Mouse (Mus musculus): Measurements from ENCODE around the gene Mgam. TPM values are rescaled to one million over a fixed set of nuclear protein-coding genes. Genes with fewer than 3 reads are reported as not detected.
"Not testable (repeated sequence)": the region's sequence is repeated elsewhere in the genome, so short reads cannot be mapped to it uniquely, and the experiment has no call there.

Mgam gene
- 3.6 and 3.8 TPM in 2 replicates for polyA plus RNA-seq (2015; fragmentation: Nextera tagmentation; extraction: Ambion mirVana)

- H3K36me3 ChIP-seq (ENCODE audit: control insufficient read depth, insufficient read depth), result no peaks in the 10 kb centered on the region
- no peaks in the 10 kb centered on the region for H3K4me1 ChIP-seq (ENCODE audit: control insufficient read depth, low read depth, low read length)
- H3K27ac ChIP-seq (ENCODE audit: low read length), result no peak within 1 kb of the TSS
- no peaks in the 10 kb centered on the region for H3K9me3 ChIP-seq (replicated peaks; ENCODE audit: control insufficient read depth, low read length)
- H3K4me3 ChIP-seq (ENCODE audit: low read depth, low read length), result no peak within 1 kb of the TSS
- H3K27me3 ChIP-seq (ENCODE audit: control insufficient read depth, insufficient read depth, low read depth, low read length), result no peaks in the 10 kb centered on the region
- no peak within 1 kb of the TSS for H3K4me2 ChIP-seq (ENCODE audit: low read depth, low read length)
- WGBS (ENCODE audit: insufficient replicate concordance), result 54% methylated on average over 8 of the region's 8 CpGs
- H3K9ac ChIP-seq (ENCODE audit: low read depth, low read length), result no peak within 1 kb of the TSS
- ATAC-seq (ENCODE audit: low read depth), result no peak
Observed at GRCm38 (mm10) chr6:40628406-40629000, at the start of gene Mgam. TSS of gene Mgam (plus strand) at chr6:40628831.

DNA sequence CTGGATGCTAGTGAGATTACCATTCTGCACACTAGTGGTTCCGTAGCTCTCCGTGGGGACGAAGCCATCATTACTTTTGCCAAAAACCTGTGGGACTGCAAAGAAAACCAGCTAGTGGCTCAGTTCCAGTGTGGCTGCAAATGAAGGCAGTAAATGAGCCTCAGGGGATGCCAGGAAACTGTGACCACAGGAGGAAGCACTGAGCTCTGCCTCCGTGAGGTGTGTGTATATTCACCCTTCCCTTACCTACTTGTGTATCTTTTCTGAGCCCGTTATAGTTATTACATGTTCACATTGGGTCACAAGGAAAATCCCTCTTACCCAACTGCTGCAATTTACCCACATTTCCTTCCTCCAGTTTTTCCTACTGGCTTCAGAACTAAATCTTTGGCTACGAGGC, 44.3 kb upstream of the Mgam start:
- Histone ChIP-seq H3K9ac (ENCODE audit: low read depth, low read length) (no peak overlapping the region), H3K36me3 (ENCODE audit: control insufficient read depth, insufficient read depth) (no peaks in the 10 kb centered on the region), H3K27ac (ENCODE audit: low read length) (no peak overlapping the region), H3K9me3 (replicated peaks; ENCODE audit: control insufficient read depth, low read length) (no peaks in the 10 kb centered on the region), H3K4me2 (ENCODE audit: low read depth, low read length) (0 out of 2 replicates have a peak overlapping the region, but pooled peaks have one; percentile 9), H3K4me1 (ENCODE audit: control insufficient read depth, low read depth, low read length) (no peaks in the 10 kb centered on the region), H3K27me3 (ENCODE audit: control insufficient read depth, insufficient read depth, low read depth, low read length) (no peaks in the 10 kb centered on the region), H3K4me3 (ENCODE audit: low read depth, low read length) (peak overlapping the region; percentile 15; the same call in 1 of the 2 replicates)
- WGBS (ENCODE audit: insufficient replicate concordance), result 33% methylated on average over 6 of the region's 6 CpGs
- no peak for ATAC-seq (ENCODE audit: low read depth)

- no peak for ATAC-seq (ENCODE audit: low read depth)
- no peaks in the 10 kb centered on the region for H3K27me3 ChIP-seq (ENCODE audit: control insufficient read depth, insufficient read depth, low read depth, low read length)
- H3K9me3 ChIP-seq (replicated peaks; ENCODE audit: control insufficient read depth, low read length), result no peaks in the 10 kb centered on the region
- no peak within 1 kb of the TSS for H3K27ac ChIP-seq (ENCODE audit: low read length)
- no peaks in the 10 kb centered on the region for H3K4me1 ChIP-seq (ENCODE audit: control insufficient read depth, low read depth, low read length)
- no peak within 1 kb of the TSS for H3K9ac ChIP-seq (ENCODE audit: low read depth, low read length)
- 24% methylated on average over 5 of the region's 5 CpGs for WGBS (ENCODE audit: insufficient replicate concordance)
- no peak within 1 kb of the TSS for H3K4me2 ChIP-seq (ENCODE audit: low read depth, low read length)
- H3K36me3 ChIP-seq (ENCODE audit: control insufficient read depth, insufficient read depth), result no peaks in the 10 kb centered on the region
- H3K4me3 ChIP-seq (ENCODE audit: low read depth, low read length), result peak within 1 kb of the TSS; percentile 29
Observed at GRCm38 (mm10) chr6:40585645-40586044, 43.0 kb upstream of the Mgam start, which contains the start of gene Clec5a. TSS of gene Clec5a (minus strand) at chr6:40585821.

- Histone ChIP-seq H3K9me3 (replicated peaks; ENCODE audit: control insufficient read depth, low read length) (no peaks in the 10 kb centered on the region), H3K4me2 (ENCODE audit: low read depth, low read length) (no peak overlapping the region), H3K4me1 (ENCODE audit: control insufficient read depth, low read depth, low read length) (no peaks in the 10 kb centered on the region), H3K36me3 (ENCODE audit: control insufficient read depth, insufficient read depth) (no peaks in the 10 kb centered on the region), H3K4me3 (ENCODE audit: low read depth, low read length) (no peak overlapping the region), H3K27ac (ENCODE audit: low read length) (no peak overlapping the region), H3K27me3 (ENCODE audit: control insufficient read depth, insufficient read depth, low read depth, low read length) (no peaks in the 10 kb centered on the region), H3K9ac (ENCODE audit: low read depth, low read length) (no peak overlapping the region)
- no peak for ATAC-seq (ENCODE audit: low read depth)
- 65% methylated on average over 2 of the region's 2 CpGs for WGBS (ENCODE audit: insufficient replicate concordance)
Observed at GRCm38 (mm10) chr6:40588346-40588745, 40.3 kb upstream of the Mgam start.

GRCm38 (mm10) chr6:40594804-40595550, 33.7 kb upstream of the Mgam start:
- H3K27me3 ChIP-seq (ENCODE audit: control insufficient read depth, insufficient read depth, low read depth, low read length), result no peaks in the 10 kb centered on the region
- H3K9me3 ChIP-seq (replicated peaks; ENCODE audit: control insufficient read depth, low read length), result no peaks in the 10 kb centered on the region
- H3K27ac ChIP-seq (ENCODE audit: low read length), result no peak overlapping the region
- H3K36me3 ChIP-seq (ENCODE audit: control insufficient read depth, insufficient read depth), result no peaks in the 10 kb centered on the region
- H3K4me3 ChIP-seq (ENCODE audit: low read depth, low read length), result no peak overlapping the region
- no peak overlapping the region for H3K4me2 ChIP-seq (ENCODE audit: low read depth, low read length)
- no peak overlapping the region for H3K9ac ChIP-seq (ENCODE audit: low read depth, low read length)
- WGBS (ENCODE audit: insufficient replicate concordance), result 19% methylated on average over 3 of the region's 3 CpGs
- H3K4me1 ChIP-seq (ENCODE audit: control insufficient read depth, low read depth, low read length), result no peaks in the 10 kb centered on the region
- ATAC-seq (ENCODE audit: low read depth), result no peak

DNA sequence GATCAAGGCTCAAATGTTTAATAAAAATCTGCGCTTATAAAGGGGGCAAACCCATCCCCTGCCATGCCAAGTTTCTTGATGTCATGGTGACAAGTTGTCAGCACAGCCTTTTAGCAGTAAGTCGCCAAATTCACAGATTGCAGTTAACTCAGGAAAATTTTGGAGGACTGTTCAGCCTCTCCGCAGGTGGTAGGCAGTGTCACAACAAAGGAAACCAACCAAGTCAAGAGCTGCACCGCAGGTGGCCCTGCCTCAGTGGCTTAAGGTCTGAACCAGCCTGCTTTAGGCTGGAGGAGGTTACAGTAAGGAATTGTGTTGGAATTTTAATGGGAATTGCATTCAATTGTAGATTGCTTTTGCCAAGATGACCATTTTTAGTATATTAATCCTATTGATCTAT, 30.1 kb upstream of the Mgam start:
- H3K27ac ChIP-seq (ENCODE audit: low read length); H3K4me3 ChIP-seq (ENCODE audit: low read depth, low read length); H3K4me1 ChIP-seq (ENCODE audit: control insufficient read depth, low read depth, low read length); H3K36me3 ChIP-seq (ENCODE audit: control insufficient read depth, insufficient read depth); ATAC-seq (ENCODE audit: low read depth); H3K9ac ChIP-seq (ENCODE audit: low read depth, low read length); H3K27me3 ChIP-seq (ENCODE audit: control insufficient read depth, insufficient read depth, low read depth, low read length); H3K9me3 ChIP-seq (replicated peaks; ENCODE audit: control insufficient read depth, low read length); H3K4me2 ChIP-seq (ENCODE audit: low read depth, low read length): not testable (repeated sequence)
- WGBS (ENCODE audit: insufficient replicate concordance), result 34% methylated on average over 4 of the region's 4 CpGs

DNA sequence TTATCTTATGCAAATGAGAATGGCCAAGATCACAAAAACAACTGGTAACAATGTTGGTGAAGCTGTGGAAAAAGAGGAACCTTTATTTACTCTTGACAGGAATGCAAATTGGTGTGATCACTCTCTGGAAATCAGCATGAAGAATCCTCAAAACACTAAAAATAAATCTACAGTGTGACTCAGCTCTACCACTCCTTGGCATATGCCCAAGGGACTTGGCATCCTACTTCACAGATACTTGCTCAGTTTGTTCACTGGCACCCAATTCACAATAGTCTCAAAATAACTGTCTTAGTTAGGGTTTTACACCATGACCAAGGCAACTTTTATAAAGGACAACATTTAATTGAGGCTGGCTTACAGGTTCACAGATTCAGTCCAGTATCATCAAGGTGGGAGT, 21.2 kb upstream of the Mgam start:
- Histone ChIP-seq H3K9me3 (replicated peaks; ENCODE audit: control insufficient read depth, low read length) (no peaks in the 10 kb centered on the region), H3K4me3 (ENCODE audit: low read depth, low read length) (no peak overlapping the region), H3K4me1 (ENCODE audit: control insufficient read depth, low read depth, low read length) (no peaks in the 10 kb centered on the region), H3K27ac (ENCODE audit: low read length) (no peak overlapping the region), H3K4me2 (ENCODE audit: low read depth, low read length) (no peak overlapping the region), H3K9ac (ENCODE audit: low read depth, low read length) (no peak overlapping the region), H3K36me3 (ENCODE audit: control insufficient read depth, insufficient read depth) (no peaks in the 10 kb centered on the region), H3K27me3 (ENCODE audit: control insufficient read depth, insufficient read depth, low read depth, low read length) (no peaks in the 10 kb centered on the region)
- no peak for ATAC-seq (ENCODE audit: low read depth)

DNA sequence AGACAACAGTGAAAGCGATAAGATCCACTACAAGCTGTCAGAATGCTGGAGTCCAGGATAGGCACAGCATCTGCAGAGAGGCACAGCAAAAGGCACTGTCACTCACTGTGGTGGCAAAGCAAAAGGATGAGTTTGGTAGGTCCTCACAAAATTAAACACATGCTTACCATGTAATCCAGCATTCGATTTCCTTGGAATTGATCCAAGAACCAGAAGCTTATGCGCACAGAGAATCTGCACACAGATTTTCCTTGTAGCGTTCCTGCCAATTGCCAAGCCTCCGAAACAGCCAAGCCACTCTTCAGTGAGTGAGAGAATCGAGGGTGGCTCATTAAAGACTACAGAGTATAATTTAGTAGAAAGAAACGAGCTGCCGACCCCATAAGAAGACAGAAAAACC, 18.4 kb upstream of the Mgam start:
- no peaks in the 10 kb centered on the region for H3K4me1 ChIP-seq (ENCODE audit: control insufficient read depth, low read depth, low read length)
- no peak overlapping the region for H3K4me3 ChIP-seq (ENCODE audit: low read depth, low read length)
- H3K36me3 ChIP-seq (ENCODE audit: control insufficient read depth, insufficient read depth), result no peaks in the 10 kb centered on the region
- H3K9me3 ChIP-seq (replicated peaks; ENCODE audit: control insufficient read depth, low read length), result no peaks in the 10 kb centered on the region
- H3K27me3 ChIP-seq (ENCODE audit: control insufficient read depth, insufficient read depth, low read depth, low read length), result no peaks in the 10 kb centered on the region
- no peak overlapping the region for H3K9ac ChIP-seq (ENCODE audit: low read depth, low read length)
- H3K4me2 ChIP-seq (ENCODE audit: low read depth, low read length), result no peak overlapping the region
- WGBS (ENCODE audit: insufficient replicate concordance), result 67% methylated on average over 8 of the region's 8 CpGs
- no peak overlapping the region for H3K27ac ChIP-seq (ENCODE audit: low read length)
- no peak for ATAC-seq (ENCODE audit: low read depth)

DNA sequence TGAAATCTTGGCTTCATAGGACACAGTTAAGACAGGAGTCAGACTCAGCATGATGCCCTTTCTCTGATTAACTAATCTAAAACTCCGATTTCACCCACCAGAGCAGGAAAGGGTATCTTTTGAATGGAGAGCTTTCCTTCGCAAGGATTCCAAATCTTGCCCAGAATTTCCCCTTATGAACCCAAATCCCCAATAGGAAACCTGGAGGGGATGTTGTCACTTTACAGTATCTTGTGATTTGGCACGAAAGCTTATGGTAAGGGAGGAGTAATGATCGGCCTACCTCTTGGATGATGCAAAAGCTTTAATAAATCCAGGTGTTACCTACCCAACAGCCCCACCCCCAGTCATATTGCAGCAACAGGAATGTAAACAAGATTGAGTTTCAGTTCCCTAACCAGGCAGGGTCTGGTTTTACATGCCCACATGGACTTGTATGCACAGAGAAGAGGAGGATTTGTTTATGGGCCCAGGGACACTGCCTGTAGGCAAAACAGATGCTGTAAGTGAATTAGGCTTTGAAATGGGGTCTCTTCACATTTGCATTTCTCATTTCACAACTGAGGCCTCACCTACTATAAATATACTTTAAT, 15.3 kb upstream of the Mgam start, which contains the start of gene Tas2r138:
Gene Tas2r138 (minus strand): TSS at position 51 of the 593 bp plus-strand sequence.
- Histone ChIP-seq H3K36me3 (ENCODE audit: control insufficient read depth, insufficient read depth) (no peaks in the 10 kb centered on the region), H3K27me3 (ENCODE audit: control insufficient read depth, insufficient read depth, low read depth, low read length) (no peaks in the 10 kb centered on the region), H3K4me3 (ENCODE audit: low read depth, low read length) (no peak within 1 kb of the TSS), H3K9ac (ENCODE audit: low read depth, low read length) (no peak within 1 kb of the TSS), H3K4me2 (ENCODE audit: low read depth, low read length) (no peak within 1 kb of the TSS), H3K4me1 (ENCODE audit: control insufficient read depth, low read depth, low read length) (no peaks in the 10 kb centered on the region), H3K9me3 (replicated peaks; ENCODE audit: control insufficient read depth, low read length) (no peaks in the 10 kb centered on the region), H3K27ac (ENCODE audit: low read length) (no peak within 1 kb of the TSS)
- ATAC-seq (ENCODE audit: low read depth), result no peak
- 65% methylated on average over 4 of the region's 4 CpGs for WGBS (ENCODE audit: insufficient replicate concordance)

Measured in liver, embryonic 16.5 days (tissue).